In the genomic region with DNA sequence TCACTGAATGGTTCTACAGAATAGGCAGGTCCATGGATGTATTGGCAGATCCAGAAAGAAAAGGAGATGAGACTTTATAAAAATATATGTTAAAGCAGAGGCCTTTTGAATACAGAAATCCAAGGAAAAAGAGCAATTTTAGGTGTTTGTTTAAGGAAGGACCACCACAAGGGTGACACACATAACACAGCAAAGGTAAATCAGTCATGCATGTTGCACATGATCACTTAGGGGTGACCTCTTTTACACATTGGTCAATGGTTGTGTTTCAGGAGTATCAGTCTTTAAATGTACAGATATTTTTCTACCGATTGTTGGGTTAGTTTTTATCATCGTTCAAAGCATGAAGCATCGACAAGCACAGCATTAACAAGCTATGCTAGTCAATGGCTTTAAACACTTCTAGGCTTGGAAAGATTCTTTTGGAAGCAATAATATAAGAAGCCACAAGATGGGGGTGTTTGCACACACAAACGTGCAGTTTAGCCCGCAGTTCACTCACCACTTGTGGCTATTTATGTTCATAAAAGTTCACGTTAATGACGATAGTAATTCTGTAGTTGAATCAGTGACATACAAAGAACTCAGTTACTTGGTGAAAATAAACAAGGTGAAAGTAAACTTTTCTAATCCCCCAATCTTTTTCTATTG, we compare ENCODE assay signal across 11 mouse cellular contexts. TPM values are rescaled to one million over a fixed set of nuclear protein-coding genes. Genes with fewer than 3 reads are reported as not detected.
A peak's percentile ranks its signal among the peaks of the same experiment; 100 is the strongest.
DNase-seq lines count a peak whose midpoint lies in the region; ATAC-seq lines count a peak whose summit lies in the region.
"Had no signal": no experiment of that assay in that cellular context is flagged by ENCODE, and none has a peak within 500 bp of the region (broad histone marks: within the 10 kb centered on the region; RNA-seq: fewer than 3 reads in every experiment).

No protein-coding gene starts in this region.

- intact Hi-C loops in heart, postnatal 10 days (cut with DNase I): loop anchor here (2.0 kb wide), 1 partner anchor 181 kb away; no protein-coding TSS in a partner anchor
- intact Hi-C loops in heart, postnatal 36 days (cut with DNase I): no loop called here

- WGBS in large intestine, adult 2 months: 21% methylated on average over 7 of the region's 7 CpGs

- peak; percentile 5 to 19 for DNase-seq in heart, postnatal 10 days
- DNase-seq in heart, postnatal 36 days: no peak
- peak; percentile 33 for DNase-seq in 3T3-L1 (ENCODE audit: low read depth, low spot score)
- peak; percentile 37 for DNase-seq in brain, embryonic 18.5 days (ENCODE audit: low read depth, low spot score)
- DNase-seq in large intestine, adult 2 months (ENCODE audit: low read depth, low spot score): peak; percentile 1
- DNase-seq in gastrocnemius, adult 8-10 months (ENCODE audit: low spot score in 2 of 2): no peak
- DNase-seq in thymus, postnatal 36 days: no peak

- ATAC-seq in megakaryocyte, adult 5-6 weeks (ENCODE audit: poor library complexity, severe bottlenecking): no peak

RNA-seq across cellular contexts. Expression of gene Reg3b, which starts 38.4 kb away (rescaled TPM):
- total RNA-seq in heart, postnatal 10 days (2021): not detected
- total RNA-seq in heart, postnatal 36 days (2021): not detected
- polyA plus RNA-seq in large intestine, adult 2 months (2012; rRNA removed): 19,577 and 52,204 TPM in 2 replicates
- total RNA-seq in gastrocnemius, adult 8-10 months (2022): not detected
- not detected in 2 replicates for total RNA-seq in megakaryocyte, adult 5-6 weeks (2015)
- total RNA-seq in megakaryocyte, adult 5-6 weeks (2017): not detected in 2 replicates
- total RNA-seq: G1E; layer of hippocampus, postnatal 14 days; neutrophil, adult 5-6 weeks had no signal
- polyA plus RNA-seq: G1E had no signal

RNA-seq across cellular contexts. Expression of gene Reg3d, which starts 46.6 kb away (rescaled TPM):
- total RNA-seq in heart, postnatal 10 days (2021): not detected
- not detected for total RNA-seq in heart, postnatal 36 days (2021)
- 0.95 and 1.6 TPM in 2 replicates for polyA plus RNA-seq in large intestine, adult 2 months (2012; rRNA removed)
- not detected for total RNA-seq in gastrocnemius, adult 8-10 months (2022)
- not detected in 2 replicates for total RNA-seq in megakaryocyte, adult 5-6 weeks (2015)
- total RNA-seq in megakaryocyte, adult 5-6 weeks (2017): not detected in 2 replicates
- total RNA-seq: G1E; layer of hippocampus, postnatal 14 days; neutrophil, adult 5-6 weeks had no signal
- polyA plus RNA-seq: G1E had no signal

RNA-seq across cellular contexts. Expression of gene Reg3a, which starts 48.5 kb away (rescaled TPM):
- not detected for total RNA-seq in heart, postnatal 10 days (2021)
- total RNA-seq in heart, postnatal 36 days (2021): not detected
- polyA plus RNA-seq in large intestine, adult 2 months (2012; rRNA removed): 157 and 166 TPM in 2 replicates
- total RNA-seq in gastrocnemius, adult 8-10 months (2022): not detected
- total RNA-seq in megakaryocyte, adult 5-6 weeks (2015): not detected in 2 replicates
- not detected in 2 replicates for total RNA-seq in megakaryocyte, adult 5-6 weeks (2017)
- total RNA-seq: G1E; layer of hippocampus, postnatal 14 days; neutrophil, adult 5-6 weeks had no signal
- polyA plus RNA-seq: G1E had no signal

Comparison
In these comparisons a context has a peak if more than half of its experiments do, and no peak if none do; other contexts are left out.
1. DNase-seq: peak in heart, postnatal 10 days (2 of 2), 3T3-L1 (single experiment), brain, embryonic 18.5 days (single experiment) and large intestine, adult 2 months (single experiment); none in heart, postnatal 36 days (0 of 2), gastrocnemius, adult 8-10 months (0 of 2) and thymus, postnatal 36 days (0 of 2).